Mouse (Mus musculus): ENCODE data around the gene Abhd17c. TPM values are rescaled to one million over a fixed set of nuclear protein-coding genes. Genes with fewer than 3 reads are reported as not detected.

Gene Abhd17c
- polyA plus RNA-seq, 1 experiment from 2014 or later = 95.5 TPM

DNA sequence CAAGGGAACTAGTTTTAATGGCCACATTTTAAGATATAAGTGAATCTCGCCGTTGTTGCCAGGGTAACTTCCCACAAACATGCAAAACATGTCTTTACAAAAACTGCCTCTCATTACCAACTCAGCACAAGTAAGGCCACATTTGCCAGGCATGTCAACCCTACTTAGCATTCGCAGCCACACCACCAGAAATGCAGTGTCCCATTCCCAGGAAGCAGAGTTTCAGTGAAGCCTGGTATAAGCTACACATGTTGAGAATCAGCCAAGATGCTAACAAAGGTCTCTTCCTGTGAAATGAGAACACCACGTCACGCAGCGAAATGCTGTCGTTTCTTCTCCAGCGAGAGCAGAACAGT is 38.7 kb downstream of the Abhd17c start:
- 55% methylated on average over 8 of the region's 8 CpGs for WGBS
- Histone ChIP-seq H3K4me2 (replicated peaks) (no peak overlapping the region), H3K4me3 (no peak overlapping the region), H3K27me3 (replicated peaks) (no peaks in the 10 kb centered on the region), H3K27ac (no peak overlapping the region), H3K36me3 (peaks cover 23% of the 10 kb centered on the region), H3K4me1 (peaks cover 36% of the 10 kb centered on the region), H3K9ac (no peak overlapping the region), H3K9me3 (no peaks in the 10 kb centered on the region)
- ATAC-seq (ENCODE audit: low FRiP score, low read depth) = peak; percentile 67

DNA sequence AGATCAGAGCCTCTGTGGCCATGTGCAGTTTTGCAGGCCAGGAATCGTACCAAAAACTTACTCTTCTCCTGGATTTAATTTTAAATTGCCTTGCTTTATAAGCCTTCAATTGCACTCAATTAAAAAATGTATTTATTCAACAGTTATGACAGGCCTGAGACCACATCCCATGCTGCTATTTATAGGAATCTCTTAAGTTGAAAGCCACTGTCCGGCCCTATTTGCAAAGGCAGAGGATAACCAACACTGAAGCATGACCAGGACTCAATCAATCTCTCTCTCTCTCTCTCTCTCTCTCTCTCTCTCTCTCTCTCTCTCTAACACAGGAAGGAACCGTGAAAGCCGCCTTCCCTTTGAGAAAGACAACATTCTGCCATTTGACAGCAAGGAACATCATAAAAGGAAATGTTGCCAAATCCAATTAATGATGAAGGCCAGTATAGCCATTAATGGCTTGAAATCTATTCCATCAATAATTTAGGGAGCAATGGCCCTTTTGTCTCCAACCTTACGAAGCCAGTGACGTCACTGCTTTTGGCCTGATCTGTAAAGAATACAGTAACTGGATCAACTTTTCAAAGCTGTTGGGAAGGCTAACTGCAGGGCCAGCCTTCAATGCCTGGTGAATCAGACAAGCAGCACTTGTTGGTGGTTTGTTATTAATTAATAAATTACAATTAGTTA is 39.2 kb downstream of the Abhd17c start:
- peak; percentile 37; the same call in 1 of the 2 replicates for ATAC-seq (ENCODE audit: low FRiP score, low read depth)
- Histone ChIP-seq H3K9ac (no peak overlapping the region), H3K4me3 (no peak overlapping the region), H3K36me3 (peaks cover 23% of the 10 kb centered on the region), H3K27ac (0 out of 2 replicates have a peak overlapping the region, but pooled peaks have one; percentile 26), H3K9me3 (no peaks in the 10 kb centered on the region), H3K27me3 (replicated peaks) (no peaks in the 10 kb centered on the region), H3K4me2 (replicated peaks) (no peak overlapping the region), H3K4me1 (peaks cover 36% of the 10 kb centered on the region)
- WGBS = 60% methylated on average over 6 of the region's 6 CpGs

DNA sequence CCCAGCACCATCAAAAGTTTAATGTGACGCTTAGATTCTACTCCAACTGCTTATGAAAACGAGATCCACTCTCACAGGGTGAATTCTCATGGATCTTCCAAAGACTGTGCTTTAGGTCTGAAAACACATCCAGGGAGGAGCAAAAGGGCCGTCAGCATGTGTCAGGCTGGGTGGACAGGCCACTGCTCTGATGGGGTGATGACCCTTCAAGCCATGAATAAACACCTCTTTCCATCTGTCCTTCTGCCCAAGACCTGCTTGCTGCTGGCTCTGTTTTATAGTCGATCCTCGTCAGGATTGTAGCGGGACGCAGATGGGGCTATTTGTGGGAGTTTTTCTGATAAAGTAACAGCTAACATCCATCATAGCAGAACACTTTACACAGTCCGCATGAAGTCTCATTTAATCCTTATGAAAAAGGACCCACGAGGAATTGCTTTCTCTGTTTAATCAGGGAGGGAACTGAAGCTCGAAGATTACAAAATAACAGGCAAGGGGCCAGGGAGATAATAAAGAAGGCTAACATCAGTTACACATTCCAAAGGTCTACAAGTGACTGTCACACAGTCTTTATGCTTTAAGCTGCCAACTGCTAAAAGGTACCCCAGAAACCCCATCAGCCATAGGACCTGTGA is 39.9 kb downstream of the Abhd17c start:
- H3K4me1 ChIP-seq = peaks cover 29% of the 10 kb centered on the region
- no peak overlapping the region for H3K4me3 ChIP-seq
- no peak overlapping the region for H3K4me2 ChIP-seq (replicated peaks)
- no peak overlapping the region for H3K27ac ChIP-seq
- H3K27me3 ChIP-seq (replicated peaks) = no peaks in the 10 kb centered on the region
- peaks cover 23% of the 10 kb centered on the region for H3K36me3 ChIP-seq
- H3K9me3 ChIP-seq = no peaks in the 10 kb centered on the region
- H3K9ac ChIP-seq = no peak overlapping the region
- 66% methylated on average over 10 of the region's 10 CpGs for WGBS
- no peak for ATAC-seq (ENCODE audit: low FRiP score, low read depth)

DNA sequence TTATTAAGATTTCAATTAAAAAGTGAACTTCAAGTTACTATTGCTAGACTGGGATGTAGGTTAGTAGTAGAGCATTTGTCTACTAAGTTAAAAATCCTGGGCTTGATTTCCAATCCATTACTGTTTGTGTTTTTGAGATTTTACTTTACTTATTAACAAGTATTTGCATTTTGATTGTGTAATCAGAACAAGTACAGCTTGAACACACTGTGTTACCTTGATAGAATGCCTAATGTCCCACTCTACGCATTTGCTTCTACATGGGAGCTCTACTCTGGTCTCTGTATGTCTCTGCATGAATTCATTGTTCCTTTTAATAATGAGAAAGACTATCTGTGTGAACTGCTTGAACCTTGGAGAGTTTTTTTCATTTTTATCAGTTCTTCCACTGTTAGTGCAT is 44.8 kb downstream of the Abhd17c start:
- no peak for ATAC-seq (ENCODE audit: low FRiP score, low read depth)
- peaks cover 3% of the 10 kb centered on the region for H3K4me1 ChIP-seq
- no peak overlapping the region for H3K4me2 ChIP-seq (replicated peaks)
- H3K4me3 ChIP-seq = no peak overlapping the region
- no peaks in the 10 kb centered on the region for H3K9me3 ChIP-seq
- no peak overlapping the region for H3K9ac ChIP-seq
- WGBS = 95% methylated on average over 1 of the region's 1 CpGs
- no peak overlapping the region for H3K27ac ChIP-seq
- H3K27me3 ChIP-seq (replicated peaks) = no peaks in the 10 kb centered on the region
- peaks cover 20% of the 10 kb centered on the region for H3K36me3 ChIP-seq

DNA sequence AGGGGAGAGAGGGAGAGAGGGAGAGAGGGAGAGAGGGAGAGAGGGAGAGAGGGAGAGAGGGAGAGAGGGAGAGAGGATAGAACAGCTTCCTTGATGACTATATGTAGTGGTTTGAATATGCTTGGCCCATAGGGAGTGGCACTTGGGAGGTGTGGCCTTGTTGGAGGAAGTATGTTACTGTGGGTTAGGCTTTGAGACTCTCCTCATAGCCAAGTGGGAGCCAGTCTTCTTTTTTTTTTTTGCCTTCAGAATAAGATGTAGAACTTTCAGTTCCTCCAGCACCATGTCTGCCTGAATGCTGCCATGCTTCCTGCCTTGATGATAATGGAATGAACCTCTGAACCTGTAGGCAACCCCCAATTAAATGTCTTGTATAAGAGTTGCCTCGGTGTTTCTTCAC is 49.1 kb downstream of the Abhd17c start:
- Histone ChIP-seq H3K27me3 (replicated peaks) (no peaks in the 10 kb centered on the region), H3K4me3 (no peak overlapping the region), H3K4me1 (no peaks in the 10 kb centered on the region), H3K36me3 (no peaks in the 10 kb centered on the region), H3K9ac (no peak overlapping the region), H3K9me3 (no peaks in the 10 kb centered on the region), H3K4me2 (replicated peaks) (no peak overlapping the region), H3K27ac (no peak overlapping the region)
- 98% methylated on average over 1 of the region's 1 CpGs for WGBS
- no peak for ATAC-seq (ENCODE audit: low FRiP score, low read depth)

DNA sequence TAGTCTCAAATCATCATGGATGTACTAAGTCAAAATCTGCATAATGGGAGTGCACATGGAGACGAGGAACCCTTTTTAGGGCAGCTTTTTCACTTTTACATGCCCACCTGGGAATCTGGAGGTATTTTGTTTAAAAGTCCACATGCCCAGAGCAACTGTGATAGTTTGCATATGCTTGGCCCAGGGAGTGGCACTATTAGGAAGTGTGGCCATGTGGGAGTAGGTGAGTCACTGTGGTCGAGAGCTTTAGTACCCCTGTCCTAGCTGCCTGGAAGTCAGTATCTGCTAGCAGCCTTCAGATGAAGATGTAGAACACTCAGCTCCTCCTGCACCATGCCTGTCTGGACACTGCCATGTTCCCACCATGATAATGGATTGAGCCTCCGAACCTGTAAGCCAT is 51.0 kb downstream of the Abhd17c start:
- no peak overlapping the region for H3K4me3 ChIP-seq
- H3K27ac ChIP-seq = no peak overlapping the region
- no peak overlapping the region for H3K9ac ChIP-seq
- no peaks in the 10 kb centered on the region for H3K4me1 ChIP-seq
- ATAC-seq (ENCODE audit: low FRiP score, low read depth) = no peak
- H3K36me3 ChIP-seq = no peaks in the 10 kb centered on the region
- H3K9me3 ChIP-seq = no peaks in the 10 kb centered on the region
- WGBS = 87% methylated on average over 3 of the region's 3 CpGs
- no peaks in the 10 kb centered on the region for H3K27me3 ChIP-seq (replicated peaks)
- H3K4me2 ChIP-seq (replicated peaks) = no peak overlapping the region

GRCm38 (mm10) chr7:84098098-84098497 is 53.6 kb downstream of the Abhd17c start:
- no peaks in the 10 kb centered on the region for H3K36me3 ChIP-seq
- H3K4me1 ChIP-seq = no peaks in the 10 kb centered on the region
- 100% methylated on average over 1 of the region's 1 CpGs for WGBS
- no peaks in the 10 kb centered on the region for H3K27me3 ChIP-seq (replicated peaks)
- no peak overlapping the region for H3K4me2 ChIP-seq (replicated peaks)
- H3K9me3 ChIP-seq = no peaks in the 10 kb centered on the region
- H3K27ac ChIP-seq = no peak overlapping the region
- no peak overlapping the region for H3K4me3 ChIP-seq
- H3K9ac ChIP-seq = no peak overlapping the region
- no peak for ATAC-seq (ENCODE audit: low FRiP score, low read depth)

DNA sequence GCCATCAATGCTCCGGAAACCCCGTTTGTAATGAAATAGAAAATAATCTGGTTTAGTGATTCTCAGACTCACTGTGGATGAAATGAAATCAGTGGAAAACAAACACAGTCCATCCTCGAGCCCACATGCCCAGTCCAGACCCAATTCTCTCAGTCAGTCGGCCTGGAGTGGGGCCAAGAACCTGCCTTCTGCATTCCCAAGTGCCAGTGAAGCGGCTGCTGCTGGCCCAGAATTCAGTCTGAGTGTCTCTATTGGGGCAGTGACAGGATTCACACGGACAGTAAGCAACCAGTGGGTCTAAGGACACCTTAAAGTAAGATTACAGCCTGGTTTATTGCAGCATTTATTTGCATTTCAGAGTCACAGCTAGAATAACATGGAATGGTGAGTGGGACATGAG is 55.2 kb downstream of the Abhd17c start:
- Histone ChIP-seq H3K27me3 (replicated peaks) (no peaks in the 10 kb centered on the region), H3K4me3 (no peak overlapping the region), H3K27ac (no peak overlapping the region), H3K9ac (no peak overlapping the region), H3K4me2 (replicated peaks) (no peak overlapping the region), H3K36me3 (no peaks in the 10 kb centered on the region), H3K4me1 (no peaks in the 10 kb centered on the region), H3K9me3 (no peaks in the 10 kb centered on the region)
- WGBS = 78% methylated on average over 6 of the region's 6 CpGs
- no peak for ATAC-seq (ENCODE audit: low FRiP score, low read depth)

DNA sequence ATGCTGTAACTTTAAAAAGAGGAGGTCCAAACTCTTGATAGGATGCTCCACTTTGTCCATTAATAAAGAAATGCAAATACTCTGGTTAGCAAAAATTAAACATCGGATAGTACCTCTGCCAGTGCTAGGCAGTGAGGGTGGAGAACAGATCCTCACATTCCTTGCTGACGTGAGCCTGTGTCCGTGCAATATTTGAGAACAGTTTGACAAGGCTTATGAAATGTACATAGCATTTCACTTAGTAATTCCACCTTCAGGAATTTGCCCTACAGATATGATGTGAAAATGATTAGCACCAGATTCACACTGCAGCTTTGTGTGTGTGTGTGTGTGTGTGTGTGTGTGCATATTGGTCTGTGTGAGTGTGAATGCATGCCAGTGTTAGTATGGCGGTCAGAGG is 60.9 kb downstream of the Abhd17c start:
- Histone ChIP-seq H3K27ac (no peak overlapping the region), H3K4me1 (peaks cover 5% of the 10 kb centered on the region; the same call in 1 of the 2 replicates), H3K4me3 (no peak overlapping the region), H3K27me3 (replicated peaks) (peaks cover 16% of the 10 kb centered on the region), H3K4me2 (replicated peaks) (no peak overlapping the region), H3K36me3 (no peaks in the 10 kb centered on the region), H3K9me3 (no peaks in the 10 kb centered on the region), H3K9ac (no peak overlapping the region)
- ATAC-seq (ENCODE audit: low FRiP score, low read depth) = no peak
- 85% methylated on average over 4 of the region's 4 CpGs for WGBS

DNA sequence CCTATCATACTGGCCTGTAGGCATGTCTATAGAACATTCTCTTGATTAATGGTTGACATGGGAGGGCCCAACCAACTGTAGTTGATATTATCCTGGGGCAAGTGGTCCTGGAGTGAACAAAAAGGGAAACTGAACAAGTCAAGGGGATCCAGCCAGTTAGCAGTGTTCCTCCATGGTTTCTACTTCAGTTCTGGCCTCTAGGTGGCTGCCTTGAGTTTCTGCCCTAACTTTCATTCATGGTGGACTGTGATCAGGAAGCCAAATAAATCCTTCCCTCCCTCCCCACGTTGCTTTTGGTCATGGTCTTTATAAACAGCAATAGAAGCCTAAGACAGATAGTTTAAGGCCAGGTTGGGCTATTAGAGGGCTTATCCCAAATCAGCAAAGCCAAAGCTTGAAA is 61.9 kb downstream of the Abhd17c start:
- no peak overlapping the region for H3K9ac ChIP-seq
- peaks cover 14% of the 10 kb centered on the region for H3K4me1 ChIP-seq
- H3K27me3 ChIP-seq (replicated peaks) = peaks cover 26% of the 10 kb centered on the region
- H3K9me3 ChIP-seq = no peaks in the 10 kb centered on the region
- no peak overlapping the region for H3K27ac ChIP-seq
- H3K4me2 ChIP-seq (replicated peaks) = no peak overlapping the region
- no peak overlapping the region for H3K4me3 ChIP-seq
- H3K36me3 ChIP-seq = no peaks in the 10 kb centered on the region
- 3% methylated on average over 1 of the region's 1 CpGs for WGBS
- no peak for ATAC-seq (ENCODE audit: low FRiP score, low read depth)

DNA sequence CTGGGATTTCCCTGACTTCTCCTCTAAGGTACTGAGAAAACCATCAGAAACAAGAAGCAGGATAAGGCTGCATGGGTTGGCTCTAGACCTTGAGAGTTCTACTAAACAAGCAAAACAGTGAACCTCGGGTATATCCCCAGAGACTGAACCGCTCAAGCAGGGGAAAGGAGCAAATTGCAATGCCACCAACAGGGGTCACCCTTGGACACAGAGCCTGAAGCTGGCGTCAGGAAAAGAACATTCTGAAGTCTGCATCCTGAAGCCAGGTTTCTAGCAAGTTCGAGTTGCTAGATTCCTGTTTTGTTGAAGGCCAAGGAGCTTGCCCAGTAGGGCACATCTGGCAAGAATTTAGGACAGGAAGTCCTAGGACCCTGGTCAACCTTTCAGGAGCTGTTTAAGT is 62.7 kb downstream of the Abhd17c start:
- no peak overlapping the region for H3K27ac ChIP-seq
- no peaks in the 10 kb centered on the region for H3K36me3 ChIP-seq
- peaks cover 14% of the 10 kb centered on the region for H3K4me1 ChIP-seq
- no peak overlapping the region for H3K4me2 ChIP-seq (replicated peaks)
- H3K9ac ChIP-seq = no peak overlapping the region
- H3K9me3 ChIP-seq = no peaks in the 10 kb centered on the region
- WGBS = 10% methylated on average over 4 of the region's 4 CpGs
- H3K27me3 ChIP-seq (replicated peaks) = peaks cover 32% of the 10 kb centered on the region
- no peak overlapping the region for H3K4me3 ChIP-seq
- no peak for ATAC-seq (ENCODE audit: low FRiP score, low read depth)

DNA sequence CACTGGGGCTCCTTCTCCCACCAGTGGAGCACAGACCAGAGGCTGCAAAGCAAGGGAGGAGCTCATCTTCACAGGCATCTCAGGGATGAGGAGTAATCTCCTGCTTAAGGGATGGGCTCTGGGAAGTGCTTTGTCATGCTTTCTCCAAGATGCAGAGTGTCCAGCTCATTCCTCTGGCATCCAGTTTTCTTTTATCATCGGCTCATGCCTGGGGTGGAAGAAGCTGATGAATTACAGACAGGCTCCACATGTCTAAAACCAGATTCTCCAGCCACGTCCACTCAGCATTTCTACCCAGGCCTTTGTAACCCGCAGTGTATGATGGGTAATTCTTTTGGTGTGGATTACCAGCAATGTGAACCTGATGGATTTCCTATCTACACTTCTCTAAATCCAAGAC is 63.5 kb downstream of the Abhd17c start:
- Histone ChIP-seq H3K9me3 (no peaks in the 10 kb centered on the region), H3K4me2 (replicated peaks) (no peak overlapping the region), H3K27me3 (replicated peaks) (peaks cover 34% of the 10 kb centered on the region), H3K4me1 (peaks cover 14% of the 10 kb centered on the region), H3K9ac (no peak overlapping the region), H3K36me3 (no peaks in the 10 kb centered on the region), H3K27ac (no peak overlapping the region), H3K4me3 (no peak overlapping the region)
- ATAC-seq (ENCODE audit: low FRiP score, low read depth) = no peak
- 78% methylated on average over 3 of the region's 3 CpGs for WGBS

Measured in neural tube, embryonic 12.5 days (tissue).